Mouse (Mus musculus): ENCODE data around the gene Magi3. TPM values are rescaled to one million over a fixed set of nuclear protein-coding genes. Genes with fewer than 3 reads are reported as not detected.

Gene Magi3
- 10 to 100 TPM; 10.8 to 13.6 TPM for total RNA-seq (2023)

GRCm38 (mm10) chr3:104220295-104220965 lies at the start of gene Magi3:
Gene Magi3 (minus strand): TSS chr3:104220374.

GRCm38 (mm10) chr3:103967861-103968691 lies 252.1 kb downstream of the Magi3 start, which contains the start of gene Phtf1:
Gene Phtf1 (plus strand): TSS chr3:103968110.

